Mouse (Mus musculus) B cell, adult 62 days (primary cell): ENCODE measurements around the gene Bbs10. TPM values are rescaled to one million over a fixed set of nuclear protein-coding genes. Genes with fewer than 3 reads are reported as not detected.

Source experiments
- total RNA-seq: library from RNA; stranded (reverse); gene quantifications from 4 replicates; pipeline ENCODE4 v1.2.4, GENCODE M21; 2023

The Bbs10 gene
- total RNA-seq: 1.2 to 1.8 TPM (median 1.8 TPM) in 4 replicates

DNA sequence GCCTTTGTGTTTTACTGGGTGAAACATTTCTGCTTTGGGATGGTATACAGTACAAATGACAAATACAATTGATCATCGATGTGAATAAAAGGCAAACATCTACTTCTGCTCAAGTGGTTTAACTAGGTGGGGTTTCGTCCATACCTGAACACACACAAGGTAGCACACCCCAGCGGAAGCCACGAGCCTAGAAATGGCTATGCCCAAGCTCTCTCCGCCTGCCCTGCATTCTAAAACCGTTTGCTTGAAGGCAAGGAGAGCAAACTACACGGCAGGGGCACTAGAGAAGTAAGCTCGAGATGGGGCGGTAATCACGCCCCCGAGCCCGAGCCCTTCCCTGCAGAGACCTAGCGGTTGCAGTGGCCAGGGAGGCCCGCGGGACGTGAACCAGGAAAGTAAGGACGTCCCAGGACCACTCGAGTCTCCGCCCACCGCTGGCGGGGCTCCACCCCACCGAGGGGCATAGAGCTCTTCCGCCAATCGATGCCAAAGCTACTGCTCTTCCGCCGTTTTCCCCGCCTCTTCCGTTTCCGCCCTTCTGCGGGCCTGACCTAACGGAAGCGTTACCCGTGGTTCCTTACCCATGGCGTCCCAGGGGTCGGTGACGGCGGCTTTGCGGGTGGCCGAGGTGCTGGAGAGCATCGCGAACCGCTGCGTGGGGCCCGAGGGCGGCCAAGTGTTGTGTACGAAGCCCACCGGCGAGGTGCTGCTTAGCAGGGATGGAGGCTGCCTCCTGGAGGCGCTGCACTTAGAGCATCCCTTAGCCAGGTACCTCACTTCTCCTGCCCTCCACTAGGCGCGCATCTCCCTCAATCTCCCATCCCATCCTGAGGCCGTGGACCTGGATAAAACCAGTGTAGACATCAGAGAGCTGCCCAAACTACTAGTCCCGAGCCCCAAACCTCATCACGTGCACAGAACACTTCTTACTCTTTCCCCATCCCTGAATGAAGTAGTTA is at the start of gene Bbs10:
Gene Bbs10 (plus strand): TSS at position 540 of the 959 bp plus-strand sequence.

Other genes starting within 250 kb of the Bbs10 start
- gene Osbpl8, start 133.9 kb upstream of the Bbs10 start, total RNA-seq: 70.4 to 77.6 TPM (median 73.5 TPM) in 4 replicates
- 359 to 371 TPM (median 369 TPM) in 4 replicates for gene Nap1l1, start 174.5 kb downstream of the Bbs10 start, total RNA-seq
- gene Phlda1, start 207.6 kb downstream of the Bbs10 start, total RNA-seq: 10.9 to 15.8 TPM (median 12.0 TPM) in 4 replicates